Mouse (Mus musculus): ENCODE measurements at regions not wholly inside any gene's neighbourhood (a gene's known extent, or its start where the extent isn't known, plus 50 kb on each side); places are given as distances from the start of the nearest gene placed in this dataset.

DNA sequence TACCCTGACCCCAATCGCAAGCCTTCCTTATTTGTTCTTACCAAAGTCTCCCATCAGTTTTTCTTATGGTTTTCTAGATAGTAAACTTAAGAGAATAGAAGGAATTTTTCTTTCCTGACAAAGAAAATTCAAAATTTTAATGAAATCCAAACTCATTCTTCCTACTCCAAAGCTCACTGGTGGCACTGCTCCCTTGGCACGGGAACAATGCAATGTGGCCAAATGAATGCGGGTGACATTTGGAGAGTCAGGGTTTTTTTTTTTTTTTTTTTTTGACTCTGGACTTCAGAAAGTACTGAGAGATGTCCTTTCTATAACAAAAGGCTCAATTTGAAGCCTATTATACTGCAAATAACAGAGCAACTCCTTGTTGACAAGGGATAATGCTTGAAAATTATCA lies 499.4 kb upstream of the Nrp1 start:
- TF ChIP-seq ZC3H11A (IDR thresholded peaks at IDR 0.05; ENCODE audit: low read depth, low read length) (no peak), CTCF (IDR thresholded peaks at IDR 0.05 in 2 of 3, conservative IDR thresholded peaks at IDR 0.05 in 1 of 3; ENCODE audit: control insufficient read depth in 1 of 3, insufficient read depth in 1 of 3, low read depth in 2 of 3, low read length in 3 of 3, poor library complexity in 1 of 3, severe bottlenecking in 1 of 3) (no peak), MAX (IDR thresholded peaks at IDR 0.05; ENCODE audit: low read length) (no peak), EP300 (IDR thresholded peaks at IDR 0.05; ENCODE audit: low read depth in 1 of 2, low read length in 2 of 2) (no peak), RCOR1 (IDR thresholded peaks at IDR 0.05; ENCODE audit: low read depth, low read length) (no peak), POLR2A (IDR thresholded peaks at IDR 0.05; ENCODE audit: control insufficient read depth in 1 of 2, insufficient read depth in 1 of 2, low read depth in 1 of 2, low read length in 2 of 2, poor library complexity in 1 of 2) (no peak), POLR2AphosphoS5 (IDR thresholded peaks at IDR 0.05; ENCODE audit: borderline replicate concordance, low read depth, low read length) (no peak), BHLHE40 (IDR thresholded peaks at IDR 0.05; ENCODE audit: borderline replicate concordance, low read depth, low read length) (no peak), CHD1 (IDR thresholded peaks at IDR 0.05; ENCODE audit: low read depth, low read length) (no peak)
